Mouse (Mus musculus): ENCODE data around the gene Tfap2d.

The Tfap2d gene

GRCm38 (mm10) chr1:19210215-19211032, 107.6 kb downstream of the Tfap2d start:
- DNase-seq (ENCODE audit: low read depth, low spot score) = no peak

GRCm38 (mm10) chr1:19211033-19211405, 108.2 kb downstream of the Tfap2d start:
- no peak for DNase-seq (ENCODE audit: low read depth, low spot score)

GRCm38 (mm10) chr1:19211546-19212154, 108.8 kb downstream of the Tfap2d start:
- DNase-seq (ENCODE audit: low read depth, low spot score) = no peak

- DNase-seq (ENCODE audit: low read depth, low spot score) = no peak
These were observed 109.9 kb downstream of the Tfap2d start for GRCm38 (mm10) chr1:19212691-19213090.

- no peak for DNase-seq (ENCODE audit: low read depth, low spot score)
These were observed 110.3 kb downstream of the Tfap2d start for GRCm38 (mm10) chr1:19213171-19213570.

- no peak for DNase-seq (ENCODE audit: low read depth, low spot score)
These were observed 111.1 kb downstream of the Tfap2d start for GRCm38 (mm10) chr1:19213851-19214395.
